Mouse (Mus musculus): ENCODE measurements around the gene Gm21973. TPM values are rescaled to one million over a fixed set of nuclear protein-coding genes. Genes with fewer than 3 reads are reported as not detected.

Gm21973 gene
- polyA plus RNA-seq (2012; rRNA removed), result not detected in 2 replicates

DNA sequence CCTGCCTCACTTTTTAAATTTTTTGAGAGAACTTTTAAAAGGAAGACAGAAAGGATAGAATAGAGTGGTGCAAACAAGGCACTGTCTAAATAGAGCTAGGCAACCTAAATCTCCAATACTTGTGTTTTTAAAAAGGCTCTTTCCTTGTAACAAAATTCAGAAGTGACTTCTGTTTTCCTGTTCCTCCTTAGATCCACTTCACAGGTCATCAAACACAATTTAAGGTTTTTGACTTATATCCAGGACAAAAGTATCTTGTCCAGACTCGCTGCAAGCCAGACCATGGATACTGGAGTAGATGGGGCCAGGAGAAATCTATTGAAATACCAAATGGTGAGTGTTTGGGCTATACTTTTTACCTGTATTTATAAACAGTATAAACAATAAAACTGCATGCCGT is at the start of gene Gm21973:
Gene Gm21973 (plus strand): TSS at position 301 of the 400 bp plus-strand sequence.
- Histone ChIP-seq H3K4me3 (ENCODE audit: insufficient read depth, low read length) (no peak within 1 kb of the TSS), H3K27ac (ENCODE audit: insufficient read depth, low read length) (no peak within 1 kb of the TSS), H3K4me1 (ENCODE audit: control insufficient read depth, insufficient read depth, low read length) (no peaks in the 10 kb centered on the region)
- TF ChIP-seq CTCF (IDR thresholded peaks at IDR 0.05; ENCODE audit: extremely low read depth, insufficient read depth, low read length), result no peak
- TF ChIP-seq POLR2A (IDR thresholded peaks at IDR 0.05; ENCODE audit: extremely low read depth, insufficient read depth, low read length), result no peak

DNA sequence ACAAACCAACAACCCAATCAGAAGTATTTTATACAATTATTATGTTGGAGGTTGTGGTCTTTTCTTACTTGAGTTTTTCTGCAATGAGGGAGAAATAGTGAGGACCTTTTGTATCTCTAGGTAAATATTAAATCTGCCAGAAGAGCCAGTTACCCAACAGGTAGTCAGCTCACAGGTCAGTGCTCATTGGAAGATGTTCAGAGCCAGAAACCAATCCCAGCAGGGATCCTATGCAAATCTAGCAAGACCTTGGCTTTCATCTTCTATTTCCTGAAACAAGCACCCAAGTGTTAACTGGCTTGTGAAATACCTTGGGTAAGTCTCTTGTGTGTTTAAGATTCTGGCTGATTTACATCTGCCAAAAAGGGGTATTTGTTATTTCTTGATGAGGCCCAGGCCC is 48.8 kb upstream of the Gm21973 start:
- H3K4me1 ChIP-seq (ENCODE audit: control insufficient read depth, insufficient read depth, low read length), result no peaks in the 10 kb centered on the region
- no peak overlapping the region for H3K4me3 ChIP-seq (ENCODE audit: insufficient read depth, low read length)
- TF ChIP-seq CTCF (IDR thresholded peaks at IDR 0.05; ENCODE audit: extremely low read depth, insufficient read depth, low read length) (no peak), POLR2A (IDR thresholded peaks at IDR 0.05; ENCODE audit: extremely low read depth, insufficient read depth, low read length) (no peak)
- no peak overlapping the region for H3K27ac ChIP-seq (ENCODE audit: insufficient read depth, low read length)

DNA sequence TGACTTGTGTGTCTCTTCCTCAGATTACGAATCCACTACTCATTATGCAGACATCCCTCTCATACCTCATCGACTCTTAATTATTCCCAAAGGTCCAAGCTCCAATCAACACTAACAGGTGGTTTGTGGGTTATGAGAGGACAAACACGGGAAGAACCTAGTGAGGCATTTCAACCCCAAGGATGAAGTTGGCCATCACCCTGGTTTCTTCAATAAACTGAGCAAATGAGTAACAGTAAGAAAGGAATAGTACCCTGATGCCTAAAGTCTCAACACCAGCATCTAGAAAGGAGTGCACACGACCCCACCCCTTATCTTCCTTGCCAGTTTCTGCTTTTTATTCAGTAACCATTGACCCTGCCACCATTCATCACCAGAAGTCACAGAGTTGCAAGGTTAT is 47.7 kb upstream of the Gm21973 start:
- no peaks in the 10 kb centered on the region for H3K4me1 ChIP-seq (ENCODE audit: control insufficient read depth, insufficient read depth, low read length)
- H3K27ac ChIP-seq (ENCODE audit: insufficient read depth, low read length), result no peak overlapping the region
- TF ChIP-seq POLR2A (IDR thresholded peaks at IDR 0.05; ENCODE audit: extremely low read depth, insufficient read depth, low read length), result no peak
- TF ChIP-seq CTCF (IDR thresholded peaks at IDR 0.05; ENCODE audit: extremely low read depth, insufficient read depth, low read length), result no peak
- no peak overlapping the region for H3K4me3 ChIP-seq (ENCODE audit: insufficient read depth, low read length)

DNA sequence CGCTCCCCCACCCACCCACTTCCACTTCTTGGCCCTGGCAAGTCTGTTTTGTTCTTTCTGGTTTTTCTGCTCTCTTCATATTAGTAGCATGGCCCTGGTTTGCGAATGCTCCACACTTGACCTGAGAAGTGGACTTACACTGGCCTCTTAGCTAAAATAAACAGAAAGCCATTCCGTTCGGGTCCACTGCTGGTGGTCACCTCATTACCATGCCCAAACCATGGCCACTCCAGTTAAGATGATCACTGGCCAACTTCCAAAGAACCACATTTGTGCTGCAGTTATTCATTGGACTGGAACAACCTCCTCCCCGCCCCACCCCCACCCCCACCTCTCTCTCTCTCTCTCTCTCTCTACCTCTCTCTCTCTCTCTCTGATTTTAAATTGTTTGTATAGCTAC is 43.6 kb upstream of the Gm21973 start:
- no peak for TF ChIP-seq CTCF (IDR thresholded peaks at IDR 0.05; ENCODE audit: extremely low read depth, insufficient read depth, low read length)
- no peaks in the 10 kb centered on the region for H3K4me1 ChIP-seq (ENCODE audit: control insufficient read depth, insufficient read depth, low read length)
- no peak overlapping the region for H3K27ac ChIP-seq (ENCODE audit: insufficient read depth, low read length)
- H3K4me3 ChIP-seq (ENCODE audit: insufficient read depth, low read length), result no peak overlapping the region

DNA sequence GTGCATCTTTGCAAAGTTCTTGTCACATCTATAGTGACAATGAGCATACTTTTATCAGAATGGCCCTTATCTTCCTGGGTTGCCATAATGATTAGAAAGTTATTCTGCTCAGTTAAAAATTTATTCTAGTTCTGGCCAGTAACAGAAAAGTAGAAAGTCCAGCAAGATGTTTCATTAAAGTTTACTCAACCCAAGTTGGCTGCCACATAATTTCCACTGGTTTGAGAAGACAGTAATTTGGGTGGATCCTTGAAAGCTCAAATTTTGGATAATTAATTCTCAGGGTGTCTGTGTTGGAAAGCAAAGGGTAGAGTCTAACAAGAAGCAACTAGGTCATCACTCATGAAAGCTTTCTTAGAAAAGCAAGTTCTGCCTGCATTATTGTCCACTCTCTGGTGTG is 41.5 kb upstream of the Gm21973 start:
- no peak overlapping the region for H3K4me3 ChIP-seq (ENCODE audit: insufficient read depth, low read length)
- H3K4me1 ChIP-seq (ENCODE audit: control insufficient read depth, insufficient read depth, low read length), result no peaks in the 10 kb centered on the region
- no peak overlapping the region for H3K27ac ChIP-seq (ENCODE audit: insufficient read depth, low read length)
- TF ChIP-seq POLR2A (IDR thresholded peaks at IDR 0.05; ENCODE audit: extremely low read depth, insufficient read depth, low read length) (no peak), CTCF (IDR thresholded peaks at IDR 0.05; ENCODE audit: extremely low read depth, insufficient read depth, low read length) (no peak)

DNA sequence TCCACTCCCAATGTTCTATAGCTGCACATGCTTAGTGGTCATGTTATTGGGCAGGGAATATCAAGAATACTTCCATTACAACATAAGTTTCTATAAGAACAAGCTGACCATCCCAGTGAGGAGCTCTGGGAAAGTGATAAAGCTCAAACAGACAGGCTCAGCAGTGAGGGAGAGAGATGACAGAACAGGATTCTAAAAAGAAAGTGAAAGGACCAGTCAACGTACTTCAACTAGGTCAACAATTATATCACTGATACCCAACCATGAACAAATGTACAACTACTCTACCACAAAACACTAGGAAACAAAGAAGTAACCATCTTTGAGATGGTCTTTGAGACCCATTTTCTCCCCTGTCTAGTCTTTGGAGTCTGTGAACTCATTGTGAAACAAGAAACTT is 28.6 kb upstream of the Gm21973 start:
- no peak overlapping the region for H3K27ac ChIP-seq (ENCODE audit: insufficient read depth, low read length)
- H3K4me1 ChIP-seq (ENCODE audit: control insufficient read depth, insufficient read depth, low read length), result no peaks in the 10 kb centered on the region
- TF ChIP-seq POLR2A (IDR thresholded peaks at IDR 0.05; ENCODE audit: extremely low read depth, insufficient read depth, low read length) (no peak), CTCF (IDR thresholded peaks at IDR 0.05; ENCODE audit: extremely low read depth, insufficient read depth, low read length) (no peak)
- no peak overlapping the region for H3K4me3 ChIP-seq (ENCODE audit: insufficient read depth, low read length)

DNA sequence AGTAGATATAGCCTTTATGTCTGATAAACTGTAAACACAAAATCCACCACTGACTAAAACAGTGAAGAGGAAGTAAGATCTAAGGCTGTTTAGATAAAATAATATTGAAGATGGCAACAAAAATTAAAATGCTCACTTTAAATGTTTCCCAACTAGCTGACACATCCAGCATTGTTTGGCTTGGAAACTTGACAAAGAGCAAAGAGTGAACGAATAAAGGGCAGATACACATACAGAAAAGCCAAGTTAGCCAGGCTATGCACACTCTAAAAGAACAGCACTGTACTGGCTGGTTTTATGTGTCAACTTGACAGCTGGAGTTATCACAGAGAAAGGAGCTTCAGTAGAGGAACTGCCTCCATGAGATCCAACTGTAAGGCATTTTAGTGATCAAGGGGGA is 27.1 kb upstream of the Gm21973 start:
- no peak overlapping the region for H3K27ac ChIP-seq (ENCODE audit: insufficient read depth, low read length)
- TF ChIP-seq POLR2A (IDR thresholded peaks at IDR 0.05; ENCODE audit: extremely low read depth, insufficient read depth, low read length) (no peak), CTCF (IDR thresholded peaks at IDR 0.05; ENCODE audit: extremely low read depth, insufficient read depth, low read length) (no peak)

DNA sequence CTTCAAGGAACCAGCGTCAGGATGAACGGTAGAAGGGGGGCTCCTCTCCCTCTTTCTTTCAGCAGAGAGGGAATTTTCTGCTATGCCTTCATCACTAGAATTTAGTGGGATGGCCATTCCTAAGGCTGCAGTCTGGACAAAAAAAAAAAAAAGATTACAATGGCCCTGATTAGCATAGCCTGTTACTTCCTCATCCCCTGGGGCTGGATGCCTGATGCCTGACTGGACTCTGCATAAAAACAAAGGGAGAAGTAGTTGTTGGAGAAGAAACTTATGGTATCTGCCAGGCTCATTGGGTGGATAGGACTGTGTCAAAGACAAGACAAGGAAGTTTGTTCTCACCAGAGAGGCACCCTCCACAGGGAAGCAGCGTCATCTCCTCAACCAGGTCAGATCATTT is 25.7 kb upstream of the Gm21973 start:
- Histone ChIP-seq H3K4me1 (ENCODE audit: control insufficient read depth, insufficient read depth, low read length) (no peaks in the 10 kb centered on the region), H3K27ac (ENCODE audit: insufficient read depth, low read length) (no peak overlapping the region), H3K4me3 (ENCODE audit: insufficient read depth, low read length) (no peak overlapping the region)
- no peak for TF ChIP-seq POLR2A (IDR thresholded peaks at IDR 0.05; ENCODE audit: extremely low read depth, insufficient read depth, low read length)

More for the DNA sequence above, 27.1 kb upstream of the Gm21973 start:
- Histone ChIP-seq H3K4me1 (ENCODE audit: control insufficient read depth, insufficient read depth, low read length) (no peaks in the 10 kb centered on the region), H3K4me3 (ENCODE audit: insufficient read depth, low read length) (no peak overlapping the region)

DNA sequence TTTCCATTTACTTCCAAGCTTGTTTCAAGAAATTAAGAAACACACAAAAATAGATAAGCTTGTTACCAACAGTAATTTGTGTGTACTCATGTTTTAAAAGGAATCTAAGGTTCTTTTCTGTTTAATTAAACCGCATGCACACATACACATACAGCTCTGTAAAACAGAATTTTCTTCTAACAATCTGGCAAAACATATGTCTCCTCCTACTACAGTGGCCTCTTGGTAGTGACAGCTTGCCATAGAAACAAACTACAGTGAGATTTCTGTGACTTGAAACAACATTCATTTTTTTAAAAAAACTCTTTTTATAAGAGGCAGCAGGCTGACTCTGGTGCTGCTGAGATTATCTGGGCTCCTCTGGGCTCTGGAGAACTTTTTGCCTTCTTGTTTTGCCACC is 18.7 kb upstream of the Gm21973 start:
- no peaks in the 10 kb centered on the region for H3K4me1 ChIP-seq (ENCODE audit: control insufficient read depth, insufficient read depth, low read length)
- TF ChIP-seq POLR2A (IDR thresholded peaks at IDR 0.05; ENCODE audit: extremely low read depth, insufficient read depth, low read length) (no peak), CTCF (IDR thresholded peaks at IDR 0.05; ENCODE audit: extremely low read depth, insufficient read depth, low read length) (no peak)
- no peak overlapping the region for H3K27ac ChIP-seq (ENCODE audit: insufficient read depth, low read length)
- H3K4me3 ChIP-seq (ENCODE audit: insufficient read depth, low read length), result no peak overlapping the region

DNA sequence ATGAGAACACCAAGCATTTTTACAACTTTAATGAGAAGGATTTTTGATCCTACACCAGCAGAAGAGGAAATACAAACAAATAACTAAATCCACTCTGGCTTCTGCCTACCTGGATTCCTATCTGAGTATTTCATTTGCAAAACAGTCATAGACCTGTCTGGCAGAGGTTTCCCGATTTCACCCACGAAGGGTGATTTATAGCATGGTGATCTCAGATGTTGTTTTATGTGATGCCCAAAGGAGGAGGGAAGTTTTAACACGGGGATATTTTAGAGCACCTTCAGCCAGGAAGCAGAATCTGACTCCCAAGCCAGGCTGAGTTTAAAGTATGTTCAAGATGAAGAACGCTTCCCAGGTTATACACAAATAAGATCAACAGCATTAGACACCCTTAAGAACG is 13.4 kb upstream of the Gm21973 start:
- no peaks in the 10 kb centered on the region; the same call in 1 of the 2 replicates for H3K4me1 ChIP-seq (ENCODE audit: control insufficient read depth, insufficient read depth, low read length)
- no peak overlapping the region for H3K4me3 ChIP-seq (ENCODE audit: insufficient read depth, low read length)
- no peak for TF ChIP-seq POLR2A (IDR thresholded peaks at IDR 0.05; ENCODE audit: extremely low read depth, insufficient read depth, low read length)
- no peak for TF ChIP-seq CTCF (IDR thresholded peaks at IDR 0.05; ENCODE audit: extremely low read depth, insufficient read depth, low read length)
- H3K27ac ChIP-seq (ENCODE audit: insufficient read depth, low read length), result no peak overlapping the region
